In the genomic region with DNA sequence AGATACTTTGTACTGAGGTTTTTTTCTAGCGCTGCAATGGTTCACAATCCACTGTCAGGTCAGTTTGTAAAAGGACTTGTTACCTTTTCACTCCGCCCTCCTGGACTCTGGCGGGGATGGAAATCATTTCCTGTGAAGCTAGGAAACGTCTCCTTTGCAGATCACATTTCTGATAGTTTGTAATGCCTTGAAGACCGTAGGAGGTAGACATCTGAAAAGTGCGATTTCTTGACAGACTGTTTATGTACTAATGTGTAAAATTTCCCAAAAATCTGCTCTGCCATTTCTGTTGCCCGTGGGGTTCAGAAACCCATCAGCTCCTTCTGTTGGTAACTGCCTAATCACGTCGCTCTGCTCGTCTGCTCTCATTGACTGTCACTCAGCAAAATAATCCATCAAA, we compare ENCODE assay signal across 17 mouse cellular contexts.
"Had no signal": no experiment of that assay in that cellular context is flagged by ENCODE, and none has a peak within 500 bp of the region (broad histone marks: within the 10 kb centered on the region; RNA-seq: fewer than 3 reads in every experiment).

No protein-coding gene starts in this region.

- H3K4me2 ChIP-seq: liver, embryonic 11.5 days; liver, embryonic 15.5 days; midbrain, embryonic 13.5 days; neural tube, embryonic 13.5 days; stomach, embryonic 15.5 days had no signal

- ATAC-seq: lung, postnatal 0 days; midbrain, embryonic 13.5 days had no signal

- H3K4me1 ChIP-seq: liver, embryonic 15.5 days; midbrain, embryonic 13.5 days; stomach, embryonic 15.5 days had no signal

- H3K9me3 ChIP-seq: limb, embryonic 10.5 days; liver, embryonic 15.5 days; midbrain, embryonic 13.5 days; neural tube, embryonic 13.5 days; stomach, embryonic 15.5 days had no signal

- H3K9ac ChIP-seq: liver, embryonic 15.5 days; midbrain, embryonic 13.5 days; neural tube, embryonic 13.5 days; stomach, embryonic 15.5 days had no signal

- DNase-seq: kidney, postnatal 10 days; kidney, postnatal 4 days; lung, adult 2 months; lung, postnatal 36 days; retina, postnatal 1 day; right cerebral cortex, postnatal 14 days; thymus, postnatal 36 days had no signal

- H3K4me3 ChIP-seq: layer of hippocampus, adult 2 months; left cerebral cortex, adult 2 months; limb, embryonic 10.5 days; liver, embryonic 15.5 days; midbrain, embryonic 13.5 days; myocyte; neural tube, embryonic 13.5 days; stomach, embryonic 15.5 days had no signal

- H3K36me3 ChIP-seq: limb, embryonic 10.5 days; liver, embryonic 15.5 days; midbrain, embryonic 13.5 days; neural tube, embryonic 13.5 days; stomach, embryonic 15.5 days had no signal

- H3K27ac ChIP-seq: layer of hippocampus, adult 2 months; left cerebral cortex, adult 2 months; liver, embryonic 15.5 days; midbrain, embryonic 13.5 days; neural tube, embryonic 13.5 days; stomach, embryonic 15.5 days had no signal

- H3K27me3 ChIP-seq: liver, embryonic 15.5 days; midbrain, embryonic 13.5 days; neural tube, embryonic 13.5 days; stomach, embryonic 15.5 days had no signal
